Mouse (Mus musculus) ES-Bruce4 (cell line): ENCODE results near the gene Iqgap3.

Source experiments
- CTCF ChIP-seq: IDR thresholded peaks from one replicate; pipeline ENCODE4 v1.8.1; 2011; ENCODE audit warnings: low read depth, low read length
- EP300 ChIP-seq: IDR thresholded peaks from 2 replicates; pipeline ENCODE4 v1.6.1; 2011; ENCODE audit warnings: low read depth, low read length; ENCODE audit not compliant: insufficient read depth
- POLR2A ChIP-seq: IDR thresholded peaks from one replicate; pipeline ENCODE4 v1.8.1; 2011; ENCODE audit warnings: low read length; ENCODE audit not compliant: insufficient read depth

- no peak for TF ChIP-seq CTCF
- TF ChIP-seq POLR2A, result no peak
- no peak for TF ChIP-seq EP300
These were observed 58.6 kb downstream of the Iqgap3 start for GRCm38 (mm10) chr3:88140178-88140902.
